ENCODE assay signal across 18 mouse cellular contexts in the genomic region with DNA sequence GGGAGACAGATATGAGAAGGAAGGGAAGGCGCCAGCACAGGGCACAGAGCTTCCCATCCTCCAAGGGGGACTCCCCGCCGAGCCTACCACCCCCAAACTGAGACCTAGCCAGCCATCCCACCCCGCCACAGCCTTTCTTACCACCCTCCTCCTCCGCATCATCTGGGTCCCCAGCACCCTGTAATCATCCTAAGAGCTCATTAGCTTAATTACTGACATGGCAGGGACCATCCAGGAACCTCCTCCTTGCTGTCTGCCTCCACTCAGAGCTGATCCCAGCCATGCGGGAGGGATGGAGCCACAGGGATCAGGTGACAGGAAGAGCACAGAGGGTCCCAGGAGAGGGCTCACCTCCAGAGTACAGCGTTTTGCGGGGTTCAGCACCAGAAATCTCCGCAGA. TPM values are rescaled to one million over a fixed set of nuclear protein-coding genes. Genes with fewer than 3 reads are reported as not detected.
"Had no signal": no experiment of that assay in that cellular context is flagged by ENCODE, and none has a peak within 500 bp of the region (broad histone marks: within the 10 kb centered on the region; RNA-seq: fewer than 3 reads in every experiment).

No protein-coding gene starts in this region.

- H3K4me3 ChIP-seq: limb, embryonic 12.5 days; liver, embryonic 13.5 days; lung, embryonic 15.5 days; megakaryocyte, embryonic 14.5 days; midbrain, embryonic 15.5 days; neural tube, embryonic 12.5 days had no signal

- DNase-seq: kidney, adult 8-10 months; kidney, postnatal 36 days; liver; liver, embryonic 13.5 days; liver, postnatal 0 days; lung, postnatal 14 days; right cerebral cortex, adult 18-20 months; right cerebral cortex, postnatal 25 days; thymus, postnatal 36 days had no signal

- H3K27ac ChIP-seq: limb, embryonic 12.5 days; liver, embryonic 13.5 days; lung, embryonic 15.5 days; macrophage; midbrain, embryonic 15.5 days; neural tube, embryonic 12.5 days had no signal

- ATAC-seq: intestine, postnatal 0 days; liver, postnatal 0 days; midbrain, embryonic 15.5 days had no signal

- H3K4me1 ChIP-seq: limb, embryonic 12.5 days; lung, embryonic 15.5 days; midbrain, embryonic 15.5 days; neural tube, embryonic 12.5 days had no signal

- H3K9me3 ChIP-seq: liver, embryonic 13.5 days; lung, embryonic 15.5 days; midbrain, embryonic 15.5 days had no signal

- H3K9ac ChIP-seq: limb, embryonic 12.5 days; liver, embryonic 13.5 days; liver, postnatal 0 days; lung, embryonic 15.5 days; midbrain, embryonic 15.5 days; neural tube, embryonic 12.5 days had no signal

- H3K4me2 ChIP-seq: limb, embryonic 12.5 days; liver, embryonic 13.5 days; lung, embryonic 15.5 days; midbrain, embryonic 11.5 days; midbrain, embryonic 15.5 days; neural tube, embryonic 12.5 days had no signal

- H3K27me3 ChIP-seq: limb, embryonic 12.5 days; liver, embryonic 13.5 days; lung, embryonic 15.5 days; megakaryocyte, embryonic 14.5 days; midbrain, embryonic 15.5 days; neural tube, embryonic 12.5 days had no signal

RNA-seq across cellular contexts. Expression of gene Exoc3l2, which starts 26.1 kb away (rescaled TPM):
- polyA plus RNA-seq: macrophage had no signal

RNA-seq across cellular contexts. Expression of gene Ckm, which starts 32.5 kb away (rescaled TPM):
- total RNA-seq: monocyte, adult 5-6 weeks had no signal
- polyA plus RNA-seq: macrophage; midbrain, embryonic 11.5 days; midbrain, embryonic 15.5 days had no signal

RNA-seq across cellular contexts. Expression of gene Klc3, which starts 33.1 kb away (rescaled TPM):
- total RNA-seq: monocyte, adult 5-6 weeks had no signal
- polyA plus RNA-seq: macrophage had no signal
